Mouse (Mus musculus): ENCODE measurements around the gene Mov10l1. TPM values are rescaled to one million over a fixed set of nuclear protein-coding genes. Genes with fewer than 3 reads are reported as not detected.

Mov10l1 gene
- polyA plus RNA-seq, 1 experiment from 2014 or later: not detected

Other genes with a start within 250 kb of the Mov10l1 start
- gene Brd1, start 248.7 kb upstream of the Mov10l1 start, polyA plus RNA-seq (2015; fragmentation: Nextera tagmentation; extraction: Ambion mirVana): 26.9 and 29.1 TPM in 2 replicates
- gene Zbed4, start 231.2 kb upstream of the Mov10l1 start, polyA plus RNA-seq (2015; fragmentation: Nextera tagmentation; extraction: Ambion mirVana): 28.0 and 28.7 TPM in 2 replicates
- 7.4 and 7.5 TPM in 2 replicates for gene Alg12, start 163.6 kb upstream of the Mov10l1 start, polyA plus RNA-seq (2015; fragmentation: Nextera tagmentation; extraction: Ambion mirVana)
- 55.7 and 56.2 TPM in 2 replicates for gene Creld2, start 163.3 kb upstream of the Mov10l1 start, polyA plus RNA-seq (2015; fragmentation: Nextera tagmentation; extraction: Ambion mirVana)
- gene Pim3, start 120.7 kb upstream of the Mov10l1 start, polyA plus RNA-seq (2015; fragmentation: Nextera tagmentation; extraction: Ambion mirVana): 42.0 and 47.6 TPM in 2 replicates
- not detected in 2 replicates for gene Ttll8, start 28.5 kb upstream of the Mov10l1 start, polyA plus RNA-seq (2015; fragmentation: Nextera tagmentation; extraction: Ambion mirVana)
- gene Mlc1, start 3.9 kb upstream of the Mov10l1 start, polyA plus RNA-seq (2015; fragmentation: Nextera tagmentation; extraction: Ambion mirVana): 5.7 and 8.1 TPM in 2 replicates
- gene Panx2, start 76.8 kb downstream of the Mov10l1 start, polyA plus RNA-seq (2015; fragmentation: Nextera tagmentation; extraction: Ambion mirVana): 4.1 and 4.5 TPM in 2 replicates
- gene Trabd, start 92.2 kb downstream of the Mov10l1 start, polyA plus RNA-seq (2015; fragmentation: Nextera tagmentation; extraction: Ambion mirVana): 36.8 and 40.7 TPM in 2 replicates
- 20.2 and 23.9 TPM in 2 replicates for gene Selenoo, start 106.2 kb downstream of the Mov10l1 start, polyA plus RNA-seq (2015; fragmentation: Nextera tagmentation; extraction: Ambion mirVana)
- gene Tubgcp6, start 140.2 kb downstream of the Mov10l1 start, polyA plus RNA-seq (2015; fragmentation: Nextera tagmentation; extraction: Ambion mirVana): 17.4 and 19.9 TPM in 2 replicates
- 25.0 and 26.0 TPM in 2 replicates for gene Hdac10, start 145.8 kb downstream of the Mov10l1 start, polyA plus RNA-seq (2015; fragmentation: Nextera tagmentation; extraction: Ambion mirVana)
- 8.2 TPM in 2 replicates for gene Mapk12, start 157.8 kb downstream of the Mov10l1 start, polyA plus RNA-seq (2015; fragmentation: Nextera tagmentation; extraction: Ambion mirVana)
- 39.8 and 44.2 TPM in 2 replicates for gene Mapk11, start 166.7 kb downstream of the Mov10l1 start, polyA plus RNA-seq (2015; fragmentation: Nextera tagmentation; extraction: Ambion mirVana)
- gene Plxnb2, start 197.9 kb downstream of the Mov10l1 start, polyA plus RNA-seq (2015; fragmentation: Nextera tagmentation; extraction: Ambion mirVana): 102 and 115 TPM in 2 replicates
- 84.0 and 85.3 TPM in 2 replicates for gene Dennd6b, start 213.6 kb downstream of the Mov10l1 start, polyA plus RNA-seq (2015; fragmentation: Nextera tagmentation; extraction: Ambion mirVana)
- gene Ppp6r2, start 228.6 kb downstream of the Mov10l1 start, polyA plus RNA-seq (2015; fragmentation: Nextera tagmentation; extraction: Ambion mirVana): 75.7 and 86.6 TPM in 2 replicates